Mouse (Mus musculus): ENCODE results near the gene Prr19.

GRCm38 (mm10) chr7:25322058-25322484 is 20.9 kb downstream of the Prr19 start:
- TF ChIP-seq CTCF (IDR thresholded peaks at IDR 0.05; ENCODE audit: borderline replicate concordance, control insufficient read depth, extremely low read depth, insufficient read depth, low read length, poor library complexity) (no peak), POLR2A (IDR thresholded peaks at IDR 0.05; ENCODE audit: control insufficient read depth, extremely low read depth, insufficient read depth, low read length, poor library complexity) (no peak)
